Mouse (Mus musculus) embryonic facial prominence, embryonic 14.5 days (tissue): ENCODE data around the gene S100b. TPM values are rescaled to one million over a fixed set of nuclear protein-coding genes. Genes with fewer than 3 reads are reported as not detected.

Source experiments
- ATAC-seq: fragments of 200-750 bp; cut with Nextera tagmentation; 2 replicates; pipeline ENCODE4 v1.8.0; 2017; ENCODE audit warnings: low read depth, moderate number of reproducible peaks, moderate TSS enrichment
- DNase-seq: peaks from one replicate; pipeline ENCODE4 v3.0.0-alpha.2; 2015; ENCODE audit warnings: low spot score
- H3K27ac ChIP-seq: fragments of 300-500 bp; sonication (generic); replicated peaks from 2 replicates; pipeline ENCODE4 v1.5.1; 2014; ENCODE audit warnings: low read depth, mild to moderate bottlenecking, low read length, moderate library complexity
- H3K27me3 ChIP-seq: fragments of 300-500 bp; sonication (generic); replicated peaks from 2 replicates; pipeline ENCODE4 v1.6.1; 2014; ENCODE audit warnings: low read length; ENCODE audit not compliant: control insufficient read depth, insufficient read depth
- H3K36me3 ChIP-seq: fragments of 300-500 bp; sonication (generic); 2 replicates; pipeline ENCODE4 v1.6.1; 2014; ENCODE audit warnings: low read length, mixed read lengths; ENCODE audit not compliant: control insufficient read depth, insufficient read depth
- H3K4me1 ChIP-seq: fragments of 300-500 bp; sonication (generic); 2 replicates; pipeline ENCODE4 v1.6.1; 2014; ENCODE audit warnings: antibody characterized with exemption, low read length; ENCODE audit not compliant: control insufficient read depth, insufficient read depth
- H3K4me2 ChIP-seq: fragments of 300-500 bp; sonication (generic); 2 replicates; pipeline ENCODE4 v1.6.1; 2014; ENCODE audit warnings: low read depth, mild to moderate bottlenecking, low read length, moderate library complexity, mixed read lengths
- H3K4me3 ChIP-seq: fragments of 300-500 bp; sonication (generic); 2 replicates; pipeline ENCODE4 v1.5.1; 2014; ENCODE audit warnings: low read depth, mild to moderate bottlenecking, low read length
- H3K9ac ChIP-seq: fragments of 300-500 bp; sonication (generic); 2 replicates; pipeline ENCODE4 v1.6.1; 2014; ENCODE audit warnings: low read depth, mild to moderate bottlenecking, low read length, moderate library complexity, mixed read lengths
- H3K9me3 ChIP-seq: fragments of 300-500 bp; sonication (generic); 2 replicates; pipeline ENCODE4 v1.6.1; 2016; ENCODE audit warnings: low read length; ENCODE audit not compliant: control insufficient read depth
- WGBS: fragments of 180-500 bp; shearing (Covaris S2); extraction: QIAGEN DNeasy Blood & Tissue Kit; methylation state at CpG from one replicate; pipeline ENCODE4 v1.1.7; 2014; 5-methylcytosine and 5-hydroxymethylcytosine counted together
- polyA plus RNA-seq: library from polyadenylated mRNA; unstranded; fragments of >200 nt; fragmentation: Nextera tagmentation; extraction: Ambion mirVana; gene quantifications from 2 replicates; pipeline ENCODE4 v1.2.1, GENCODE M21; 2014

The S100b gene
- polyA plus RNA-seq, 1 experiment from 2014 or later: 12.9 TPM

DNA sequence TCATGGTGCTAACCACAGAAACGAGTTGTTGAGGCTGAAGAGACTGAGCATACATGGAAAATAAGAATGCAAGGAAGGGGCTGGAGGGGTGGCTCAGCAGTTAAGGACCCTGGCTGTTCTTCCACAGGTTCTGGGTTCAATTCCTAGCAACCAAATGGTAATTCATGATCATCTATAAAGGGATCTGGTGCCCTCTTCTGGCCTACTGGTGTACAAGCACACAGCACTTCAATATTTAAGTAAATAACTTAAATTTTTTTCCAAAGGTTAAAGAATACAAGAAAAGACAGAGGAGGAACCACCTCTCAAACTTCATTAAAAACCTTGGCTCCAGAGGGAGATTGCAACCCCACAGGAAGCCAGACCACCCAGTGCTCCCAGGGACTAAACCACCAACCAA lies 24.0 kb upstream of the S100b start:
- H3K27ac ChIP-seq: no peak overlapping the region
- 79% methylated on average over 1 of the region's 1 CpGs for WGBS
- H3K4me3 ChIP-seq: no peak overlapping the region
- peaks cover 13% of the 10 kb centered on the region for H3K36me3 ChIP-seq
- DNase-seq (no peak), ATAC-seq (no peak)
- no peaks in the 10 kb centered on the region for H3K9me3 ChIP-seq
- no peaks in the 10 kb centered on the region for H3K27me3 ChIP-seq
- H3K4me2 ChIP-seq: no peak overlapping the region
- H3K4me1 ChIP-seq: no peaks in the 10 kb centered on the region
- no peak overlapping the region for H3K9ac ChIP-seq

DNA sequence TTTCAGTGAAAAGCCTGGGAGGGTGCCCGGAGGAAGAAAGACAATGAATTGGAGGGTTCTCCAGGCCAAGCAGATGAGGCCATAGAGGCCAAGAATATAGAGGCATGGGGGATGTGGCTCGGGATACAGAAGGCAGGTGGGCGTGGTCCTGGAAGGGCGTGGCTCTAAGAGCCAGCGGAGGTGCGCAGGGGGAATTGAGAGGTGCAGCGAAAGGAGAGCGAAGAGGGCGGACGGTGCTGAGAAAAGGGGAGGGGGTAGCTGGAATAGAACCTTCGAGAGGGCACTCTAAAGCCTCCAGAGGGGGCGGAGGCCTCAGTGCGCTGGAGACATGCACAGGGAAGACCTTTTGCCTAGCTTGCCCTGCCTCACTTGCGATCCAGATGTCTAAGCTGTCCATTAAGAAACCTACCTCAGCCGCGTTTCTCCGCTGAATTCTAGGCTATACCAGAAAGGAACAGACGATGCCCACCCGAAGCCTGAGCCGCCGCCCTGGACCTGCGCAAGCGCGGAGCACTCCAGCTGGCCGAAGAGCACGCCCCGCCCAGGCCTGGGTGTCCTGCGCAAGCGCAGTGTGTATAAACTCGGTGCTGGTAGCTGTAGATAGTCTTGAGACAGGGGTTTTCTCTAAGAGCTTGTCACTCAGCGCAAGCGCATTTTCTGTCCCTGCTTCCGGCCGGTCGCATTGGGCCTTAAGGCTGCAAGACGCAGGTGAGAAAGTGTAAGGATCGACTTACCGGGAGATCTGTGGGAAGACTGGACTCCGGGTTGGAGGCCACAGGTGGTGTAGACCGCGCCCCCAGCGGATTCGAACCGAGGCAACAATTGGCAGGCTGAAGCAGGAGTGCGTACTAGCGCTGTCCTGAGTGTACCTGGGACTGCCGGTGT lies 16.1 kb upstream of the S100b start, which contains the start of gene Prmt2:
TSS of gene Prmt2 (minus strand) at position 525 of the 885 bp plus-strand sequence.
- peaks cover 8% of the 10 kb centered on the region; the same call in 1 of the 2 replicates for H3K36me3 ChIP-seq
- peaks cover 11% of the 10 kb centered on the region for H3K4me1 ChIP-seq
- H3K27me3 ChIP-seq: no peaks in the 10 kb centered on the region
- H3K9me3 ChIP-seq: no peaks in the 10 kb centered on the region
- peak within 1 kb of the TSS; percentile 76 for H3K4me3 ChIP-seq
- H3K4me2 ChIP-seq: peak within 1 kb of the TSS; percentile 62
- peak; percentile 99 for ATAC-seq
- peak within 1 kb of the TSS; percentile 74 for H3K9ac ChIP-seq
- H3K27ac ChIP-seq: peak within 1 kb of the TSS; percentile 91
- WGBS: 1% methylated on average over 46 of the region's 47 CpGs
- peak; percentile 97 for DNase-seq

DNA sequence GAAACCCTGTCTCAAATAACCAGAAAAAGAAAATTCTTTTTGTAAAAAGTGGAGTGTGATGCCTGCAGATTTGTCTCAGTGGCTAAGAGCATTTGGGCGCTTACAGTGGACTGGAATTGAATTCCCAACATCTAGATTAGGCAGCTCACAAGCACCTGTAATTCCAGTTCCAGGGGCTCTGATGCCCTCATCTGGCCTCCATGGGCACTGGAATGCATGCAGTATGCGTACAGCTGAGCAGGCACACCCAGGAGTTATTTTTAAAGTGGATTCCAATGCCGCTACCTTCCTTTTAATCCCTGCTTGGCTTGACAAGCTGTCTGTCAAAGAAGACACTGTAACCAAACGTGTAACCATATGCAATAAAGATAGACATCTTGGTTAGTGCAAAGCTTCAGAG lies 14.3 kb upstream of the S100b start:
- H3K9ac ChIP-seq: no peak overlapping the region
- H3K4me2 ChIP-seq: no peak overlapping the region
- ATAC-seq: no peak
- H3K4me1 ChIP-seq: peaks cover 11% of the 10 kb centered on the region
- no peak overlapping the region for H3K4me3 ChIP-seq
- H3K27me3 ChIP-seq: no peaks in the 10 kb centered on the region
- H3K36me3 ChIP-seq: peaks cover 8% of the 10 kb centered on the region; the same call in 1 of the 2 replicates
- no peak overlapping the region for H3K27ac ChIP-seq
- no peaks in the 10 kb centered on the region for H3K9me3 ChIP-seq
- 58% methylated on average over 4 of the region's 4 CpGs for WGBS
- DNase-seq: peak; percentile 27

DNA sequence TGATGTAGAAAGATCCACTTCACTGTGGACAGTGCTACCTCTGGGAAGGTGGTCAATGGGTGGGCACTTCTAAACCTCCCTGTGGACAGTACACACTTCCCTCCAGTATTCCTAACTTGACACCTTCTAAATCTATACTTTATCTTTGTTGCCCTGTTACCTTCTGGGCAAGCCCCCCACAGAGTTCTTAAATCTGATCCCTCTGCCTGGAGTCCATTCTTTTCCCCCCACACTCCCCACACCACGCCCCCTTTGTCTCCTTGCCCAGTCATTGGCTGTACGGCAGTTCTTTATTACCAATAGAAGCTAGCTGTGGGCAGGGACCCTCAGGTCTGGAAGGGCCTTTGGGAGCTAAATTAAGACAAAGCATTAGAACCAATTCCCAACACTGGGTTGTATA lies 8.5 kb upstream of the S100b start:
- Histone ChIP-seq H3K9ac (no peak overlapping the region), H3K4me3 (no peak overlapping the region), H3K4me1 (peaks cover 9% of the 10 kb centered on the region; the same call in 1 of the 2 replicates), H3K4me2 (no peak overlapping the region), H3K36me3 (no peaks in the 10 kb centered on the region), H3K9me3 (no peaks in the 10 kb centered on the region), H3K27ac (no peak overlapping the region), H3K27me3 (no peaks in the 10 kb centered on the region)
- 71% methylated on average over 2 of the region's 2 CpGs for WGBS
- DNase-seq: no peak
- no peak for ATAC-seq

DNA sequence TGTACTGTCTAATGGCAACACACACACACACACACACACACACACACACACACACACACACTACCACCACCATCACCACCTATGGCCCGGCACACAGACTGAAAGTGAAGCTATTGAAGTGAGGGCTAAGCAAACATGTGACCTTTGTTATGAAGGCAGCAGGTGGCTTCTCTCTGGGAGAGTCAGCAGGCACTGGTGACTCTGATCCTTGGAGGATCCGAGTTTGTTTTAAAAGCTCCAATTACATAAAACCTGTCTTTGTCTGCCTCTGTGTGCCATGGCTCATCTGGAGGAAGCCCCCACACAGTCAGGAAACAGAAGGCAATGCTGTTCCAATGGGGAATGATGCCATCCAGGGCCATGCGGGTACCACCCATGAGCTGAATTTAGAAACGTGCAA lies 7.1 kb upstream of the S100b start:
- WGBS: 46% methylated on average over 4 of the region's 4 CpGs
- H3K4me1 ChIP-seq: peaks cover 9% of the 10 kb centered on the region; the same call in 1 of the 2 replicates
- no peaks in the 10 kb centered on the region for H3K36me3 ChIP-seq
- H3K27ac ChIP-seq: no peak overlapping the region
- H3K9me3 ChIP-seq: no peaks in the 10 kb centered on the region
- H3K4me2 ChIP-seq: no peak overlapping the region
- no peak overlapping the region for H3K9ac ChIP-seq
- no peak overlapping the region for H3K4me3 ChIP-seq
- ATAC-seq (peak; percentile 44; the same call in 1 of the 2 replicates), DNase-seq (peak; percentile 23)
- no peaks in the 10 kb centered on the region for H3K27me3 ChIP-seq

DNA sequence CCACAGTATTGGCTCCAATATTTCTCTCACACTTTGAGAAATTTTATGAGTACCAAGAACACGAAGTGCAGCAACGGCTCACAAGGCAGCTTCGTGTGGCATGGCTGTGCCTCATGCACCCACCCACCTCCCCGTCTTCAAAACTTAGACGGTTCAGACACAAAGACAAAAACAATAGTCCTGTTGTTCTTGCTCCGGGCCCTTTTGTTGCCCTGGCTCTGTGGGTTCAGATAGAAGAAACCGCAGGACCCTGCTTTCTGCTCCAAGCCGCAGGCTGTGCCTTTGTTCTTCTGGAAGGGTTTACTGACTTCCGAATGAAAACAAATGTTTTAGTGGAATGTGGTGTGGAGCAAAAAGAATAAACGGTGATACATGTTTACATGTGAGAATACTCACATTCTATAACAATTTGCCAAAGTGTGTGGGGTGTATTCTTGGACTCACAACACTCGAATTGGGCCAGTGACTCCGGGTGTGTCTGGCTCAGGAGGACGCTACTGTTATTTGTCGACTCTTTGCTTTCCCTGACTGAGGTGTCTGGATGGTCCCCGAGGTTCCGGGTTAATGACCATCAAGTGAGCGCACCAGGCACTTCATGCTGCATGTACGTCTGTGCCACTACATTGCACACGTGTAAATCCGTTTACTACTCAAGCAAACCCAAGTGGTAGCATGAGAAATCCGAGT lies 5.5 kb upstream of the S100b start:
- ATAC-seq: peak; percentile 48
- H3K27me3 ChIP-seq: no peaks in the 10 kb centered on the region
- peak overlapping the region; percentile 64 for H3K27ac ChIP-seq
- no peaks in the 10 kb centered on the region for H3K9me3 ChIP-seq
- H3K36me3 ChIP-seq: no peaks in the 10 kb centered on the region
- DNase-seq: peak; percentile 56
- H3K4me3 ChIP-seq: no peak overlapping the region
- WGBS: 37% methylated on average over 21 of the region's 21 CpGs
- peaks cover 12% of the 10 kb centered on the region; the same call in 1 of the 2 replicates for H3K4me1 ChIP-seq
- H3K4me2 ChIP-seq: no peak overlapping the region; the same call in 1 of the 2 replicates
- H3K9ac ChIP-seq: no peak overlapping the region

DNA sequence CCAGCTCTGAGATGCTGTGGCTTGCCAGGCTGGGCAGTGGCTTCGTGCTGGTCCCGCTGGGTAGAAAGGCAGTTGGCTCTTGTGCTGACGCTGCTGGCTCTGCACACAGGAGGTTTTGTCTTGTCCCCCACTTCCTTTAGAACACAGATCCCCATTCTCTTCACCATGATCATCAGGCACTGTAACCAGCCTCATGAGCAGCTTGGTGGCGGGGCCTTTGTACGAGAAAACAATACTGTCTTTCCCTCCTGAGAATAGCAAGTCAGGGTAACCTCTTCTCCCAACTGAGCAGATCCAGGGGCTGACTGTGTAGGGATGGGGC lies 5.0 kb upstream of the S100b start:
- Histone ChIP-seq H3K27ac (0 out of 2 replicates have a peak overlapping the region, but pooled peaks have one; percentile 64), H3K4me1 (peaks cover 17% of the 10 kb centered on the region; the same call in 1 of the 2 replicates)
- WGBS: 66% methylated on average over 5 of the region's 5 CpGs

DNA sequence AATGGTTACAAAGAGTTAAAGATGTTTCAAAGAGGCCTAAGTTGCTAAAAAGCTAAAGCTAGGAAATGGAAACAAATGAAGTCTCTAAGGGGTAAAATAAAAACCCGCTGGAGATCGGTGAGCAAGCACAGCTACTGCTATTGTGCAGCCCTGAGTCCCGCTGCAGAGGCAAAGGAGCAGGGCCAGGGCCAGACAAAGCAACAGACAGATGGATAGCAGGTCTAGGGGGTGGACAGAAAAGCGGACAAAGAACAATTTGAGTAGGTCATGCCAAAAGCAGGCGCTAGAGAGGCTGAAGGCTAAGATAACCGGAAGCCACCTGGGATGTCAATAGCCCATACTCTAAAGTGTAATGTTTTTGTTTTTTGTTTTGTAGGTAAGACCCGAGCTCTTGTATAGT lies 2.8 kb upstream of the S100b start:
- DNase-seq: no peak
- no peaks in the 10 kb centered on the region for H3K9me3 ChIP-seq
- H3K9ac ChIP-seq: no peak overlapping the region
- no peaks in the 10 kb centered on the region for H3K36me3 ChIP-seq
- 79% methylated on average over 7 of the region's 7 CpGs for WGBS
- no peak for ATAC-seq
- H3K4me2 ChIP-seq: no peak overlapping the region
- peaks cover 24% of the 10 kb centered on the region; the same call in 1 of the 2 replicates for H3K4me1 ChIP-seq
- H3K27ac ChIP-seq: no peak overlapping the region
- H3K27me3 ChIP-seq: no peaks in the 10 kb centered on the region
- no peak overlapping the region for H3K4me3 ChIP-seq

More for the DNA sequence above, 5.0 kb upstream of the S100b start:
- no peaks in the 10 kb centered on the region for H3K9me3 ChIP-seq
- H3K4me3 ChIP-seq: no peak overlapping the region
- ATAC-seq (no peak), DNase-seq (no peak)
- no peaks in the 10 kb centered on the region for H3K36me3 ChIP-seq
- H3K27me3 ChIP-seq: no peaks in the 10 kb centered on the region
- H3K9ac ChIP-seq: no peak overlapping the region
- H3K4me2 ChIP-seq: no peak overlapping the region
